Mouse (Mus musculus): ENCODE data around the gene Extl2.

Extl2 gene

DNA sequence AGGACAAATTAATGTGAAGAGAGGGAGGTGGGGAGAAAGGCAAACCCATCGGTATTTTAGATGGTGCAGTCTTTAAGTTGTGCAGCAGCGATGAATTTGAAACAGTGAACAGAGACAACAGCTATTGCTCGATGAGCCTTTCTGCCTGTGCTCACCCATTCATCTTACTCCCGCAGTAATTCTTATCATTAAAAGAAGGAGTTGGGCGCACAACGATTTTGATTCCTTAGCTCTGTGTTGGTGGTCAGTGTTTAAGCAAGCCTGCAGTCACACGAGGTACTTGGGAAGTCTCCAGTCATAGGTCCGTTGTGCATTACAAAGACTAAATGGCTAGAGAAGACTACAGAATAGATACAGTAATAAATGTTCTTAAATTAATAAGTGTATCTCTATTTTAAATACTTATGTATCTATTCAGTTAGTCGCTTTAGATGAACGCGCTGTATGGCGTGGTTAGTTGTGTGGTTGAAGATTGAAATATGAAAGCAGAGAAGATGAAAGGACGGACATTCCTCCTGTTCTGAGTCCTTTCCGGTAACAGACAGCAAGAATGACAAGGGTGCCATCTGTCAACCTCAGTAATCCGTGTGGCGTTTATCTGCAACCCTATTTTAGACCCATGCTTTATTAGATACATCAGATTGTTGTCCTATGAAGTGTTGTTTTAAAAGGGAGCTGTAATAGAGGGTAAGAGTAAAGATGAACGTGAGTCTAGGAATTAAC is 2.5 kb downstream of the Extl2 start:
- no peak for DNase-seq

DNA sequence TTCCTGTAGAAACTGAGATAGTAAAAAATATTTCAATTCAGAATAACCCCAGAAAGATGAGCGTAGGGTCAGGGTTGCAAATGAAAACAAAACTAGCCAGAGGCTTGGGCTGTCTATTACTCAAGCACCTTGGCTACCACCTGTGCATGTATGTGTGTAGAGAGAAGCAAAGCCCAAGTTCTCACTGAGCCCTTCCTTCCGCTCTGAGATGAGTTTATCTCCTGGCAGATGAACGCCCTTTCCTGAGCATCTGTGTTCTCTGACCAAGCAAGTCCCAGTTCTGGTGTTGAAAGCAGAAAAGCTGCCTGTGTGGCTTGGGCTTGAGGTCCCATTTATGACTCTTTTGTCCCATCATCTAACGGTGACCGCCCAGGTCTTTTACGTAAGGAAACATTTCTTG is 7.6 kb downstream of the Extl2 start:
- DNase-seq, result no peak

DNA sequence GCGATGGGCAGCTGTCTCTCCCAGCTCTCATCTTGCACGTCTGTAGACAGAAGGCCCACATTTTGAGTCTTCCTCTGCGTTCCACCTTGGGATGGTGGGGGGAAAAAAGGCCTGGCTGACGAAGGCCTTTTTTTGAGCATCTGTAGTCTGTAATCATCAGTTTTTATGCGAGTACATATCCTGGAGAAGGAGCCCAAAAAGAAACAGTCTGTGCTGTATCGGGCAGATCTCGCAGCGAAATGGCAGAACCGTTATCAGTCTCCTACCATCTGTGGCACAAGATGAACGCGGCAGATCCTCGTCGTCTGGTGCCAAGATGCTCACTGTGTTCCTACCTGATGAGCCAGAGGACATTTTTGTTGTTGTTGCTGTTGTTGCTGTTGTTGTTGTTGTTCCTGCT is 8.9 kb downstream of the Extl2 start:
- DNase-seq, result no peak

GRCm38 (mm10) chr3:116018606-116019005 is 11.3 kb downstream of the Extl2 start:
- DNase-seq, result no peak

GRCm38 (mm10) chr3:116019136-116019535 is 11.9 kb downstream of the Extl2 start:
- no peak for DNase-seq

- DNase-seq, result no peak
Observed at GRCm38 (mm10) chr3:116024236-116024635, 17.0 kb downstream of the Extl2 start.

- no peak for DNase-seq
Observed at GRCm38 (mm10) chr3:116024669-116025068, 17.4 kb downstream of the Extl2 start.

GRCm38 (mm10) chr3:116025701-116026100 is 18.4 kb downstream of the Extl2 start:
- DNase-seq, result no peak

DNA sequence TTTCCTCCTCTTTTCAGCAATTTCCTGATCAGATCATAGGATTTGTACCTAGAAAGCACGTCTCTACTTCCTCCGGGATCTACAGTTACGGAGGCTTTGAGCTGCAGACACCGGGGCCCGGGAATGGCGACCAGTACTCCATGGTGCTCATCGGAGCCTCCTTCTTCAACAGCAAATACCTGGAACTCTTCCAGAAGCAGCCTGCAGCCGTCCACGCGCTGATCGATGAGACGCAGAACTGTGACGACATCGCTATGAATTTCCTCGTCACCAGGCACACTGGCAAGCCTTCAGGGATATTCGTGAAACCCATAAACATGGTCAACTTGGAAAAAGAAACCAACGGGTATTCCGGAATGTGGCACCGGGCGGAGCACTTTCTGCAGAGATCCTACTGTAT is 19.7 kb downstream of the Extl2 start:
- no peak for DNase-seq

GRCm38 (mm10) chr3:116030152-116030788 is 23.0 kb downstream of the Extl2 start:
- DNase-seq, result no peak

GRCm38 (mm10) chr3:116033218-116033870 is 26.1 kb downstream of the Extl2 start:
- DNase-seq, result no peak

- no peak for DNase-seq
Observed at GRCm38 (mm10) chr3:116033871-116034222, 26.6 kb downstream of the Extl2 start.

- DNase-seq, result no peak
Observed at GRCm38 (mm10) chr3:116040776-116041175, 33.5 kb downstream of the Extl2 start.

- no peak for DNase-seq
Observed at GRCm38 (mm10) chr3:116046000-116046399, 38.7 kb downstream of the Extl2 start.

DNA sequence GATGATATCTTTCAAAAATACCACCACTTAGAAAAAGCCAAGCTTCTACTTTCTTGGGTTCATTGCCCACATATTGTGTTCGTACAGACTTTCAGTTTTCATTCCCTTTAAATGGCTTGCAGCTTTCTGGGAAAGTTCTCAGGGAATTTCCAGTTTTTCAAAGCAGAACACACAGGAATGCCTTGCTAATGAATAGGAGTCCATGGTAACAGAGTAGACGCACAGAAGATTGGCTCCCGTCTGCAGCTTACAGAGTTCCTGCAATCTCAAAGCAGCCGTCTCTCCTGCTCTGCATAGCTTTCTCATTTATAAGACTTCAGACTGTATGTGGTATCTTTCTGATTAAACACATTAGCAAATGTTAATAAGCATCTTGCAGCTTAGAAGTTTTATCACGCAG is 39.8 kb downstream of the Extl2 start:
- DNase-seq, result no peak

DNA sequence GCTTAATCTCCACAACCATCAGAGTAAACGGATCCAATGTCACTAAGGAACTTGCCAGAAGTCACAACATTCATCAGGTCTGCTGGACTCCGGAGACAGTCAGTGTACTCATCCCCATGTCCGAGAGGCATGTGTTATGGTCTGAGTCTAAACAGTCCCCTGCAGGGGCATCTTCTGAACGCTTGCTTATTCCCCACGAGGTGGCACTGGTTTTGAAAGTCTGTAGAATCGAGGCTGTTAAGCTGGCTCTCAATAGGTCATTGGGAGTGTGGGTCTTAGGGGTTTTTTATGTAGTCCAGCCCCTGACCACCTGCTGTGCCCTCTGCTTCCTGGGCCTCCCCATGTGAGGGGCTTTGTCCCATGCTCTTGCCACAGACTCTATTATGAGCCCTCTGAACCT is 49.8 kb downstream of the Extl2 start:
- no peak for DNase-seq

GRCm38 (mm10) chr3:116060320-116060719 is 53.1 kb downstream of the Extl2 start:
- no peak for DNase-seq

- no peak for DNase-seq
Observed at GRCm38 (mm10) chr3:116062141-116062540, 54.9 kb downstream of the Extl2 start.

DNA sequence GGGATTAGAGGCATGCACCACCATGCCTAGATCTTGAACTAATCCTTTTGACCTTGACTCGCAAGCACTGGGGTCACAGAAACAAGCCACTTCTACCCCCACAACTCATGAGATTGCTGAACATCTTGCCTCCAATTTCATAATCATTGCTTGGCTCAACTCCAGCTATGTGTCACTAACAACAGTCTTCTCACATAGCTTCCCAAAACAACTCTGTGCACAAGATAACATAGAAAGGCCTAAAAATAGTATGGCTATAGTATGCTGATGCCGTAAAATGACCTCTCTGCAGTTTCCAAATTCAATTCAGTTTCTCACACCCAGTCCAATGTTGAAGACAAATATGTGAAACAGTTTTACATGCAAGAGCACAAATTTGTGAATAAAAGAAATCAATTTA is 65.3 kb downstream of the Extl2 start:
- no peak for DNase-seq

GRCm38 (mm10) chr3:116076739-116077138 is 69.5 kb downstream of the Extl2 start:
- DNase-seq, result no peak

GRCm38 (mm10) chr3:116078490-116078889 is 71.2 kb downstream of the Extl2 start:
- DNase-seq, result no peak

Measured in thymus, postnatal 4 days (tissue).